Mouse (Mus musculus): Measurements from ENCODE around the gene Kcnn1.

Gene Kcnn1

DNA sequence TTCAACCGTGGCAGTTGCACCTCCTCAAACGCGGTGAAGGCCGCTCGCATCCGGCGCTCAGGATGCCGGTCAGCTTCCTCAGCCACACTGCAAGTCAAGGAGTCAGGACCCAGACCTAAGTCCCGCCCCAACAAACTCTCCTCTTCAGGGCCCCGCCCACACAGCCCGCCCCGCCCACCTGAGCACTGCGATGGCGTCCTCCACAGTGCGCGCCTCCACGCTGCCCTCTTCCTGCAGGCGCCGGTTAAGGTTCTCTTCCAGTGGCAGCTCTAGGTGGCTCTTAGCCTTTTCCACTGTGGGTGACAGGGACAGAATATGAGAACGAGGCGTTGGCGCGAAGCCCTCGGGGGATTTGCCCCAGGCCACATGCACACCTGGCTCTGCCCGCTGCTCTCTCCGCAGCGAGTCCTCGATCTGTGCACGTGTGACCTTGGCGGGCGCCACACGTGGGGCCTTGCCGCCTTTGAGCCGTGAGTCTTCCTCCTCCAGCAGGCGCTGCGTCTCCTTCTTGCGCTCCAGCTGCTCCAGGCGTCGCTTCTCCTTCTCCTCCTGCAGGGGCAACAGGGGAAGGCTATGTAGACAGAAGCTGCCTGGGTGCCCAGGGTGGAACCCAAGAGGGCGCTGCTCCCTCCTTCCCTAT lies 5.6 kb upstream of the Kcnn1 start:
- DNase-seq (ENCODE audit: low spot score in 2 of 2), result peak; percentile 60 to 63

- DNase-seq (ENCODE audit: low spot score in 2 of 2), result no peak
Measured at GRCm38 (mm10) chr8:70866566-70866965, 3.5 kb upstream of the Kcnn1 start.

GRCm38 (mm10) chr8:70866001-70866520 lies 3.0 kb upstream of the Kcnn1 start:
- DNase-seq (ENCODE audit: low spot score in 2 of 2), result peak in 1 of 2 experiments; percentile 55

DNA sequence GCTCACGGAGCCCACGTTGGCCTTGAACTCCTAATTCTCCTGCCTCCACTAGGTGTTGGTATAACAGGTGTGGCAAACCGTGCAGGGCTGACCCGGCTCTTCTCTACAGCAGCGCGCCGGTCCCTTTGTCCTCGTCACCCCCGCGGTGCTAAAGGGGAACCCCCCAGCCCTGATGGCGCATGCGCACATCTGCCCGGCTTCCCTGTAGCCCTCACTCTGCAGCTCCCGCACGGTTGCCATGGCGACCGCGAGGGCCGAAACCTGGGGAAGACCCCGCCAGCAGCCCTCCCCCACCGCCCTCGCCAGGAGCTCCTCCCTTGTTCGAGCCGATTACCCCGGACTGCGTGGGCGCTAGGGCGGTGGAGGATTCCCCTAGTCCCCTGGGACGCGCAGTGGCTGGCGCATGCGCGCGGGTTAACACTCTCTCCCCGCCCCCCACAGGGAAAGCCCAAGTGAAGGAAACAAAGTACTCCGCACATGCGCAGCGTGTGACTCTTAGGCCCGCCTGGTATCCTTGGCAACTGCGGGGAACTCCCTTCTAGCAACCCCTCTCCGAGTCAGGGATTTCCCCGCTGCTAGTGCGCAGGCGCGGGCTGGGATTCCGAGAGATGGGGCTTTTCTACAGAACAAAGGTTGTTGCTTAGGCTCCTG lies 2.4 kb upstream of the Kcnn1 start:
- peak; percentile 99 for DNase-seq (ENCODE audit: low spot score in 2 of 2)

DNA sequence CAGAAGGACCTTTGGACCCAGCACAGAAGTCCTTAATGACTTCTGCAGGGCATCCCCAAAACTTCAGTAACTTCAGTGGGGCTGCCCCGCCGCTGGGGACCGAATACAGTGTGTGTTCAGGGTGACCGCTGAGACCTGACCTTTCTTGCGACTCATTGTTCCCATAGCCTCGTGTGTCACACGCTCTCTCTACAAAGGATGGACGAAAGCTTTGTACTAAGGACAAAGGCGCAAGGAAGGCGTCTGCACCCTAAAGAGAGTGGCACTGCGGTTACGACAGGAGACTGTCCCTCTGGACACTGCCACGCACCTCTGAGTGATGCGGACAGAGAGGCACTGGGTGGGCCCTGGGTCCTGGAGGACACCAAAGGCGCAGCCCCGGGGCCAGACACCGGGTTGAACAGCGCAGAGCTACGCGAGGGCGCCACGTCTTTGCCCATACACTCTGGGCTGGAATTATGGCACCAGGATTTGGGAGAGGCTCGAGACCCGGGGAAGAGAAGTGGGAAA lies 1.7 kb upstream of the Kcnn1 start:
- peak in 1 of 2 experiments; percentile 44 for DNase-seq (ENCODE audit: low spot score in 2 of 2)

DNA sequence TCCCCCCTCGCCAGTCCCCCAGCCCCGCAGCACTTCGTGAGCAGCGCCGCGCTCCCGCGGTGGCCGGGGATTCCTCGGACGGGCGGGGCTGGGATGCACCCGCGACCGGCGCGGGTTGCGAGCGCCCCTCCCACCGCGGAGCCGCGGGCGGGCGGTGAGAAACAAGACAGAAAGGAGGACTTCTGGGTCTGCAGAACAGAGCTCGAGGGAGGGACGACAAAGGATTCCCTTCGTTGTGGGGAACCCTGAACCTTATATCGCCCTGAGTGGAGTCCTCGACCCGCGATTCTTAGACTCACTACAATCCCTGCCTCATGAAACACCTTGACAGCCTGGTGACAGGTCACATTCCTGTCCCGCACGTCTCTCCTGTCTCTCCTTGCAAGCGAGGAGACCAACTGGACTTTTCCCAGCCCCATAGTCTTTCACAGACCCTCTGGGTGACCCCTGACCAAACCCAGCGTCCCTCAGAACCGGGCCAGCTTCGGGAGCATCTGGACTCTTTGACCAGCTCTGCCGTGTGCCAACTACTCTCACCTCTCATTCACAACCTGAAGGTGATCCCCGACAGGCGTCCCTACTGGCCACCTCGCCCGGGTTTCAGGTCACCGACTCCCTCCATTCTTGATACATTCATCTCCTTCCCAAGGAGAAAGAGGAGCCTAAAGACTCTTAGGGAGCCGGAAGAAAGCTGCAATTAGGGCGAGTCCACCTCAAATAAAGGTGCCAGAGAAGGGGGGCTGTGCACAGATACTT lies 1.1 kb upstream of the Kcnn1 start:
- DNase-seq (ENCODE audit: low spot score in 2 of 2), result no peak

DNA sequence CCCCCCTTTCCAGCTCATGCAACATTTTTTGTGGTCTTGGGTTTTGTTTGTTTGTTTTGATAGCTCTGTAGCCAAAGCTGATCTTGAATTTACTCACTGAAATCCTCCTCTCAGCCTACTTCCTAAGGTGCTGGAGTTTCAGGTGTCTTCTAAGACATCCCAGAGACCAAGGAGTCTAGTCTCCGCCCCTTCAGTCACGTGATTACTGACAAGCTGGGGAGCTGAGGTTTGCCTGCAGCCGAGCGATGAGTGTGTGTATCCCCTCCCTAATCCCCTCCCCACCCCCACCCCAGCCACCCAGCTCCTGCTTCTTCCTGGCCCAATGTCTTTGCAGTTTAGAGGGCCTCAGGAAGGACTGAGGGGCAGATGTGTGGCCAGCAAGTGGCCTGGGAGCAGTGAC lies 5.5 kb downstream of the Kcnn1 start:
- no peak for DNase-seq (ENCODE audit: low spot score in 2 of 2)

GRCm38 (mm10) chr8:70856541-70857197 lies 6.4 kb downstream of the Kcnn1 start:
- no peak for DNase-seq (ENCODE audit: low spot score in 2 of 2)

DNA sequence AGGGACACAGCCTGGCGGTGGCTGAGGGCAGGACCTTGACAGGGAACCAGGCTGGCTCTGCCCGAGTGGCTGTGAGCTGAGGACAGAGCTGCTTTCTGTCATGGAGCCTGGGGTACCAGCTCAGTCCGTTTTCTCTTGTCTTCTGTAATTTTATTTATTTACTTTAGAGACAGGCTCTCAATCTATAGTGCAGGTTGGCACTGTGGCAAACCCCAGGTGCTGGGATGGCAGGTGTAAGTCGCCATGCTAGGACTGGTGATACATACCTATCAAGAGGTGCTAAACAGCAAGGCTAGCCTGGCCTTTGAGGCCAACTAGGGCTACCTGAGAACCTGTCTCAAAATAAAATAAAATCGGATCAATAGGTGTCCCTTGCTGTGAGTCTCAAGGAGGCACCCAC lies 7.0 kb downstream of the Kcnn1 start:
- no peak for DNase-seq (ENCODE audit: low spot score in 2 of 2)

DNA sequence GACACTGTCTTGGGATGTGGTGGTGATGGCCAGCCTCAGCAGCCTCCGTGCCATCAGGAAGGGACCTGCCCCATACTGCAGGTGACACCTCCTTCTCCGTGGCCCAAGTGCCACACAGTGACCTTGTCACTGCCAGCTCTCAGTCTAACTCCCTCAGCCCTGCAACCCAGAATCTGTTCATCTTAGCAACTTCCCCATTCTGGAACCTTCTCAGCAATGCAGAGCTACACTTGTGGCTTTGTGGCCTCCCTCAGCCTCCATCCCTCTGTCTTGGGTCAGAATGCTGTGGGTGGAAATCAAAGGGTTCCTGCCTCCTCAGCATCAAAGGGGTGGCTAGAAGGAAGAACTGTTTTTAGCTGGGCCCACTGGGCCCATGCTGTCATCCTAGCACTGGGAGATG lies 9.2 kb downstream of the Kcnn1 start:
- no peak for DNase-seq (ENCODE audit: low spot score in 2 of 2)

DNA sequence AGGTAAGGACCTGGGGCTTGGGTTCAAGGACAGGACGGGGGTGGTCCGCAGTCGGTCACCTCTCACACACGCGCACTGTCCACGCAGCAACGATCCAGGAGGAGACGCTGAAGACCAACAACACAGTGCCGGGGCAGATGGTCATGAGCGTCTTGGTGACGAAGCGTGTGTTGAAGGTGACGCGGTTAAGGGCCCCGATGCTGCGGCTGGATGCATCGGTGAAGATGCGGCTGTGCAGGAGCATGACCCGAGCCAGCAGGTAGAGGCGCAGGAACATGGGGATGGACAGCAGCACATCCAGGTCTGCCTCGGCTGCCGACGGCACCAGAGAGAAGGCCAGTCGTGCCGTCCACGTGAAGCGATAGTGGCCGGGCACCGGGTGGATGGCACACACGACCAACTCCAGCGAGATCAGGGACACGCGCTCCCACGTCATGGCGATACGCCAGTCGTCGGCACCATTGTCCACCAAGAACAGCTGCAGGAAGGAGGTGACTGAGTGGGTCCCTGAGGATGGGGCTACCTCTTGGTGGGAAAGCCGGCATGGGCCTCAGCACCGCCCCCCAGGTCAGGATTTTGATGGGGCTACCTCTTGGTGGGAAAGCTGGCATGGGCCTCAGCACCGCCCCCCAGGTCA lies 10.3 kb downstream of the Kcnn1 start:
- DNase-seq (ENCODE audit: low spot score in 2 of 2), result no peak

- DNase-seq (ENCODE audit: low spot score in 2 of 2), result no peak
Measured at GRCm38 (mm10) chr8:70851837-70852236, 11.2 kb downstream of the Kcnn1 start.

DNA sequence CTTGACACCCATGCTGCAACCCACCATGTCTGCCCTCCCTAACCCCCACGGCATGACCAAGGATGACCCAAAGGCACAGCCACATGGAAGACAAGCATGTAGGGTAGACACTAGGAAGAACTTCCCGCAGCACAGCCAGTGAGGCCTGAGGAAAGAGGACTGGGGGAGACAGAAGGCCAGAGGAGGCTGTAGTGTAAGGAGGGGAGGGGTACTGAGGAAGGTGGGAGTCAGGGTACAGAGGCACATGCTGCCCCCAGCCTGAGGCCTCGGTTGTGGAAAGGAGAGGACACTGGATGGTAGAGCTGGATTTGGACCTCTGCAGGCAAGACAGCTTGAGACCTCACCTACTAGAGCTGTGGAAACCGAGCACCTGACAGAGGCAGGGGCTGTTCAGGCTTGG lies 12.1 kb downstream of the Kcnn1 start:
- no peak for DNase-seq (ENCODE audit: low spot score in 2 of 2)

GRCm38 (mm10) chr8:70850132-70850845 lies 12.8 kb downstream of the Kcnn1 start:
- DNase-seq (ENCODE audit: low spot score in 2 of 2), result no peak

GRCm38 (mm10) chr8:70849333-70849990 lies 13.6 kb downstream of the Kcnn1 start:
- DNase-seq (ENCODE audit: low spot score in 2 of 2), result no peak

DNA sequence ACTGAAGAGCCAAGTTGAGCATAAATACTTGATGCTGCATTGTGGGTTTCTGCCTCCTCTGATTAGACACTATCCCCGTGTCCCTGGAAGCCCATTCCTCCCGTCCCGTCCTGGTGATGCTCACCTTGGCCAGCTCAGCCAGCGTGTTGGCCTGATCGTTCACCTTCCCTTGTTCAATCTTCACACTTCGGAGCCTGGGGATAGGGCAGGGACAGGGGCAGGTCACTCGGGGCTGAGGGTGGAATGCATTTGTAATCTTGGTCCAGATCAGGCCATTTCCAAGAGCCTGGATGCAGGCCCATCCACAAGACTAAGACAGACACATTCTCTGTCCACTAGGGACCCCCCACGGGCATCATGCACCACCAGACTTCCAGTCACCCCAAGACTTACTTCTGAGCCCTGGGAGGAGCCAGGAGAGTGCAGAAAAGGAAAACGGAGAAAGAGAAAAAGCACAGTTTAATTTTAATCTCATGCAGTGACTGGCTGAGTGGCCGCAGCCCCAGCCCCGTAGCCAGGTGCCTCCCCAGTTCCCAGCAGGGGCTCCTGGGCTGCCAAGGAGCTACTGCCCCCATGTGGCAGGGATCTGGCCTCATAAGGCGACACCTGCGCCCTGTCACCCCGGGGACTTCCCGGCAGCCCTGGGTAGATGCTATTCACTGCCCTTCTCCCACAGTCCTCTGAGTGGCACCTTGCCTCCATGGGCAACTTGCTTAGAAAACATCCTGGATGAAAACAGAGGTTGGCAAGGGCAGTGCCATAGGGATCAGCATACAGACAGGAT lies 16.5 kb downstream of the Kcnn1 start:
- DNase-seq (ENCODE audit: low spot score in 2 of 2), result peak in 1 of 2 experiments; percentile 62

DNA sequence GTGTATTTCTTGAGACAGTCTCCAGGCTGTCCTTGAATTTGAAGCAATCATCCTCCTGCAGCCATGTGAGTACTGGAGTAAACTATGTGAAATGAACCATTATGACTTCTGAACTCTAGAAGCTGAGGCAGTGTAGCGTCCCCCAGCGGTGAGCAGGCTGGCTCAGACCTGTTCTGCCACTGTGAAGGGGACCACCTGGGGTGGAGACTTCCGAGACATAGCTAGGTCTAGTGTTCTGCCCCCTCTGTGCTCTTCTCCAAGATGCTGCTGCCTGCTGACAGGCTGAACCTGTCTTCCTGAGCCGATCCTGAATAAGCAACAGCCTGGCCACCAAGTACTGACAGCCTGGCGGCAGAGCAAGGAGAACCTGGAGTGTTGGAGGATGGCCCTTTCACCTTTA lies 17.9 kb downstream of the Kcnn1 start:
- DNase-seq (ENCODE audit: low spot score in 2 of 2), result no peak

GRCm38 (mm10) chr8:70844523-70844922 lies 18.5 kb downstream of the Kcnn1 start:
- DNase-seq (ENCODE audit: low spot score in 2 of 2), result peak; percentile 74 to 94

GRCm38 (mm10) chr8:70843941-70844340 lies 19.1 kb downstream of the Kcnn1 start:
- DNase-seq (ENCODE audit: low spot score in 2 of 2), result no peak
